Mouse (Mus musculus) adrenal gland, adult 2 months (tissue): Measurements from ENCODE around the gene Gm49416. TPM values are rescaled to one million over a fixed set of nuclear protein-coding genes. Genes with fewer than 3 reads are reported as not detected.

Experiments used
- microRNA-seq, 2 experiments: library from miRNA; unstranded; fragments of <30 nt; microRNA quantifications; one replicate each; pipeline ENCODE4 v1.2.0; 2021
- polyA plus RNA-seq: library from polyadenylated mRNA; depleted of rRNA; stranded (reverse); fragments of >200 nt; gene quantifications from 2 replicates; pipeline ENCODE4 v1.2.3, GENCODE M21; 2012; rRNA removed
- total RNA-seq, 2 experiments: library from RNA; stranded (reverse); gene quantifications; 2 replicates each; pipeline ENCODE4 v1.2.3; 2021

Gm49416 gene
- total and polyA plus RNA-seq, 3 experiments = 3.2 to 4.5 TPM; not detected in 1

Small RNAs within 50 kb of the gene (microRNA-seq; reads per million reads assigned to microRNA genes)
- 0 to 0.22 reads per million in 2 experiments for gene Mir5136

Other genes with a start within 250 kb of the Gm49416 start
Only the 30 nearest of the 33 such genes appear.
- gene Slc3a2, start 165.6 kb upstream of the Gm49416 start, total RNA-seq = 100 to 1,000 TPM; 202 to 548 TPM
- 162 and 192 TPM in 2 replicates for gene Slc3a2, start 165.6 kb upstream of the Gm49416 start, polyA plus RNA-seq
- gene Wdr74, start 153.1 kb upstream of the Gm49416 start, total RNA-seq = 10 to 100 TPM; 54.3 to 77.1 TPM
- gene Wdr74, start 153.1 kb upstream of the Gm49416 start, polyA plus RNA-seq = 23.4 and 24.0 TPM in 2 replicates
- gene 1700092M07Rik, start 148.2 kb upstream of the Gm49416 start, total RNA-seq = under 1 TPM; 0.79 to 0.84 TPM
- not detected in 2 replicates for gene 1700092M07Rik, start 148.2 kb upstream of the Gm49416 start, polyA plus RNA-seq
- gene Stx5a, start 147.5 kb upstream of the Gm49416 start, total RNA-seq = 10 to 100 TPM; 80.4 to 95.4 TPM
- gene Stx5a, start 147.5 kb upstream of the Gm49416 start, polyA plus RNA-seq = 67.1 and 73.5 TPM in 2 replicates
- 100 to 1,000 TPM; 102 to 165 TPM for gene Nxf1, start 131.9 kb upstream of the Gm49416 start, total RNA-seq
- 43.4 and 48.0 TPM in 2 replicates for gene Nxf1, start 131.9 kb upstream of the Gm49416 start, polyA plus RNA-seq
- gene Tmem223, start 117.9 kb upstream of the Gm49416 start, total RNA-seq = 100 to 1,000 TPM; 114 to 134 TPM
- gene Tmem223, start 117.9 kb upstream of the Gm49416 start, polyA plus RNA-seq = 352 and 381 TPM in 2 replicates
- 10 to 100 TPM; 60.9 to 62.7 TPM for gene Tmem179b, start 114.5 kb upstream of the Gm49416 start, total RNA-seq
- 163 and 218 TPM in 2 replicates for gene Tmem179b, start 114.5 kb upstream of the Gm49416 start, polyA plus RNA-seq
- gene Taf6l, start 102.5 kb upstream of the Gm49416 start, total RNA-seq = 10 to 100 TPM; 11.9 to 17.2 TPM
- 22.4 and 25.1 TPM in 2 replicates for gene Taf6l, start 102.5 kb upstream of the Gm49416 start, polyA plus RNA-seq
- gene Polr2g, start 90.3 kb upstream of the Gm49416 start, total RNA-seq = 100 to 1,000 TPM in 1 of 2 experiments, 10 to 100 TPM in 1; 71.9 to 103 TPM
- 24.0 and 25.9 TPM in 2 replicates for gene Polr2g, start 90.3 kb upstream of the Gm49416 start, polyA plus RNA-seq
- 1 to 10 TPM; 2.1 to 3.4 TPM for gene Zbtb3, start 86.4 kb upstream of the Gm49416 start, total RNA-seq
- gene Zbtb3, start 86.4 kb upstream of the Gm49416 start, polyA plus RNA-seq = 1.9 and 2.4 TPM in 2 replicates
- 10 to 100 TPM; 28.8 to 39.3 TPM for gene Ttc9c, start 69.6 kb upstream of the Gm49416 start, total RNA-seq
- gene Ttc9c, start 69.6 kb upstream of the Gm49416 start, polyA plus RNA-seq = 5.4 and 7.0 TPM in 2 replicates
- gene Hnrnpul2, start 68.9 kb upstream of the Gm49416 start, total RNA-seq = 10 to 100 TPM; 56.3 to 57.4 TPM
- 8.4 and 10.0 TPM in 2 replicates for gene Hnrnpul2, start 68.9 kb upstream of the Gm49416 start, polyA plus RNA-seq
- 10 to 100 TPM in 1 of 2 experiments, not detected in 1; 11.6 TPM for gene AC129217.1, start 59.2 kb upstream of the Gm49416 start, total RNA-seq
- gene AC129217.1, start 59.2 kb upstream of the Gm49416 start, polyA plus RNA-seq = not detected in 2 replicates
- gene Bscl2, start 51.5 kb upstream of the Gm49416 start, total RNA-seq = 100 to 1,000 TPM; 178 to 191 TPM
- gene Bscl2, start 51.5 kb upstream of the Gm49416 start, polyA plus RNA-seq = 373 and 386 TPM in 2 replicates
- 1 to 10 TPM; 5.7 to 7.0 TPM for gene Gng3, start 49.7 kb upstream of the Gm49416 start, total RNA-seq
- 6.8 and 7.3 TPM in 2 replicates for gene Gng3, start 49.7 kb upstream of the Gm49416 start, polyA plus RNA-seq
- gene Lrrn4cl, start 38.2 kb upstream of the Gm49416 start, total RNA-seq = 1 to 10 TPM; 2.2 to 6.2 TPM
- gene Lrrn4cl, start 38.2 kb upstream of the Gm49416 start, polyA plus RNA-seq = 1.2 and 1.3 TPM in 2 replicates
- 100 to 1,000 TPM; 197 to 224 TPM for gene Ubxn1, start 17.4 kb upstream of the Gm49416 start, total RNA-seq
- gene Ubxn1, start 17.4 kb upstream of the Gm49416 start, polyA plus RNA-seq = 140 and 142 TPM in 2 replicates
- 10 to 100 TPM; 48.7 to 76.9 TPM for gene Uqcc3, start 8.0 kb upstream of the Gm49416 start, total RNA-seq
- 16.0 and 18.1 TPM in 2 replicates for gene Uqcc3, start 8.0 kb upstream of the Gm49416 start, polyA plus RNA-seq
- gene Lbhd1, start 5.2 kb upstream of the Gm49416 start, total RNA-seq = 10 to 100 TPM in 1 of 2 experiments, 1 to 10 TPM in 1; 5.8 to 13.3 TPM
- 0.28 and 1.1 TPM in 2 replicates for gene Lbhd1, start 5.2 kb upstream of the Gm49416 start, polyA plus RNA-seq
- gene Gm49403, start 5.0 kb upstream of the Gm49416 start, total RNA-seq = not detected
- not detected in 2 replicates for gene Gm49403, start 5.0 kb upstream of the Gm49416 start, polyA plus RNA-seq
- gene 1810009A15Rik, start 73 bp upstream of the Gm49416 start, total RNA-seq = 10 to 100 TPM; 46.8 to 53.6 TPM
- gene 1810009A15Rik, start 73 bp upstream of the Gm49416 start, polyA plus RNA-seq = 4.3 and 5.6 TPM in 2 replicates
- gene Ints5, start 4.1 kb downstream of the Gm49416 start, total RNA-seq = 10 to 100 TPM; 21.5 to 23.7 TPM
- 23.5 and 29.6 TPM in 2 replicates for gene Ints5, start 4.1 kb downstream of the Gm49416 start, polyA plus RNA-seq
- 100 to 1,000 TPM; 172 to 199 TPM for gene Ganab, start 9.1 kb downstream of the Gm49416 start, total RNA-seq
- gene Ganab, start 9.1 kb downstream of the Gm49416 start, polyA plus RNA-seq = 77.2 and 98.7 TPM in 2 replicates
- gene B3gat3, start 31.4 kb downstream of the Gm49416 start, total RNA-seq = 10 to 100 TPM; 57.0 to 70.5 TPM
- gene B3gat3, start 31.4 kb downstream of the Gm49416 start, polyA plus RNA-seq = 147 and 159 TPM in 2 replicates
- gene Rom1, start 40.4 kb downstream of the Gm49416 start, total RNA-seq = 10 to 100 TPM; 37.0 to 46.9 TPM
- 105 and 116 TPM in 2 replicates for gene Rom1, start 40.4 kb downstream of the Gm49416 start, polyA plus RNA-seq
- 10 to 100 TPM; 39.7 to 51.0 TPM for gene Eml3, start 40.6 kb downstream of the Gm49416 start, total RNA-seq
- 70.6 and 80.7 TPM in 2 replicates for gene Eml3, start 40.6 kb downstream of the Gm49416 start, polyA plus RNA-seq
- gene Mta2, start 52.9 kb downstream of the Gm49416 start, total RNA-seq = 10 to 100 TPM; 81.8 to 86.1 TPM
- gene Mta2, start 52.9 kb downstream of the Gm49416 start, polyA plus RNA-seq = 15.9 and 20.6 TPM in 2 replicates
- 10 to 100 TPM; 19.6 to 23.9 TPM for gene Tut1, start 64.9 kb downstream of the Gm49416 start, total RNA-seq
- 16.3 and 22.4 TPM in 2 replicates for gene Tut1, start 64.9 kb downstream of the Gm49416 start, polyA plus RNA-seq
- gene Eef1g, start 78.1 kb downstream of the Gm49416 start, total RNA-seq = 100 to 1,000 TPM; 331 to 355 TPM
- gene Eef1g, start 78.1 kb downstream of the Gm49416 start, polyA plus RNA-seq = 63.8 and 90.8 TPM in 2 replicates
- 100 to 1,000 TPM in 1 of 2 experiments, 10 to 100 TPM in 1; 91.1 to 152 TPM for gene Ahnak, start 100.4 kb downstream of the Gm49416 start, total RNA-seq
- 5.4 and 7.4 TPM in 2 replicates for gene Ahnak, start 100.4 kb downstream of the Gm49416 start, polyA plus RNA-seq